Mouse (Mus musculus): ENCODE results near the gene Spin1. TPM values are rescaled to one million over a fixed set of nuclear protein-coding genes. Genes with fewer than 3 reads are reported as not detected.
A peak's percentile ranks its signal among the peaks of the same experiment; 100 is the strongest.

Gene Spin1
- polyA plus RNA-seq, 1 experiment from 2014 or later: 46.9 TPM

- WGBS: 86% methylated on average over 4 of the region's 4 CpGs
- Histone ChIP-seq H3K27me3 (replicated peaks) (no peaks in the 10 kb centered on the region), H3K9ac (no peak overlapping the region), H3K9me3 (no peaks in the 10 kb centered on the region), H3K4me3 (no peak overlapping the region), H3K36me3 (peaks cover 76% of the 10 kb centered on the region), H3K4me2 (no peak overlapping the region), H3K27ac (replicated peaks) (no peak overlapping the region), H3K4me1 (peaks cover 21% of the 10 kb centered on the region)
- ATAC-seq (ENCODE audit: extremely low read depth, insufficient number of reproducible peaks, low FRiP score, low TSS enrichment): no peak
Observed at GRCm38 (mm10) chr13:51152966-51153669, 52.4 kb downstream of the Spin1 start.

- peaks cover 21% of the 10 kb centered on the region for H3K4me1 ChIP-seq
- no peaks in the 10 kb centered on the region for H3K27me3 ChIP-seq (replicated peaks)
- H3K36me3 ChIP-seq: peaks cover 76% of the 10 kb centered on the region
- no peaks in the 10 kb centered on the region for H3K9me3 ChIP-seq
- no peak overlapping the region for H3K9ac ChIP-seq
- no peak overlapping the region for H3K4me3 ChIP-seq
- ATAC-seq (ENCODE audit: extremely low read depth, insufficient number of reproducible peaks, low FRiP score, low TSS enrichment): no peak
- no peak overlapping the region for H3K4me2 ChIP-seq
- WGBS: 88% methylated on average over 4 of the region's 4 CpGs
- no peak overlapping the region for H3K27ac ChIP-seq (replicated peaks)
Observed at GRCm38 (mm10) chr13:51153670-51154030, 53.0 kb downstream of the Spin1 start.

GRCm38 (mm10) chr13:51155178-51156013 lies 54.7 kb downstream of the Spin1 start:
- Histone ChIP-seq H3K36me3 (peaks cover 67% of the 10 kb centered on the region), H3K9ac (peak overlapping the region; percentile 40), H3K4me1 (peaks cover 21% of the 10 kb centered on the region), H3K27me3 (replicated peaks) (no peaks in the 10 kb centered on the region), H3K27ac (replicated peaks) (peak overlapping the region; percentile 85), H3K9me3 (no peaks in the 10 kb centered on the region), H3K4me3 (no peak overlapping the region), H3K4me2 (peak overlapping the region; percentile 48)
- no peak; the same call in 1 of the 2 replicates for ATAC-seq (ENCODE audit: extremely low read depth, insufficient number of reproducible peaks, low FRiP score, low TSS enrichment)
- 52% methylated on average over 15 of the region's 15 CpGs for WGBS

GRCm38 (mm10) chr13:51156014-51156386 lies 55.3 kb downstream of the Spin1 start:
- H3K4me3 ChIP-seq: no peak overlapping the region
- H3K9ac ChIP-seq: peak overlapping the region; percentile 40
- peaks cover 62% of the 10 kb centered on the region for H3K36me3 ChIP-seq
- peak overlapping the region; percentile 48 for H3K4me2 ChIP-seq
- peak overlapping the region; percentile 85 for H3K27ac ChIP-seq (replicated peaks)
- H3K4me1 ChIP-seq: peaks cover 21% of the 10 kb centered on the region
- H3K9me3 ChIP-seq: no peaks in the 10 kb centered on the region
- ATAC-seq (ENCODE audit: extremely low read depth, insufficient number of reproducible peaks, low FRiP score, low TSS enrichment): no peak
- WGBS: 79% methylated on average over 6 of the region's 6 CpGs
- H3K27me3 ChIP-seq (replicated peaks): no peaks in the 10 kb centered on the region

GRCm38 (mm10) chr13:51157291-51157690 lies 56.6 kb downstream of the Spin1 start:
- Histone ChIP-seq H3K27ac (replicated peaks) (no peak overlapping the region), H3K27me3 (replicated peaks) (no peaks in the 10 kb centered on the region), H3K4me3 (no peak overlapping the region), H3K36me3 (peaks cover 62% of the 10 kb centered on the region), H3K4me2 (no peak overlapping the region), H3K4me1 (peaks cover 21% of the 10 kb centered on the region), H3K9me3 (no peaks in the 10 kb centered on the region), H3K9ac (no peak overlapping the region)
- ATAC-seq (ENCODE audit: extremely low read depth, insufficient number of reproducible peaks, low FRiP score, low TSS enrichment): no peak
- WGBS: 53% methylated on average over 3 of the region's 3 CpGs

- Histone ChIP-seq H3K27me3 (replicated peaks) (no peaks in the 10 kb centered on the region), H3K27ac (replicated peaks) (no peak overlapping the region), H3K9me3 (peaks cover 4% of the 10 kb centered on the region; the same call in 1 of the 2 replicates), H3K4me1 (no peaks in the 10 kb centered on the region), H3K9ac (no peak overlapping the region), H3K36me3 (peaks cover 29% of the 10 kb centered on the region), H3K4me2 (no peak overlapping the region), H3K4me3 (no peak overlapping the region)
- WGBS: 81% methylated on average over 2 of the region's 2 CpGs
- ATAC-seq (ENCODE audit: extremely low read depth, insufficient number of reproducible peaks, low FRiP score, low TSS enrichment): no peak
Observed at GRCm38 (mm10) chr13:51161672-51162071, 61.0 kb downstream of the Spin1 start.

- no peak overlapping the region for H3K9ac ChIP-seq
- H3K4me2 ChIP-seq: no peak overlapping the region
- peaks cover 4% of the 10 kb centered on the region; the same call in 1 of the 2 replicates for H3K9me3 ChIP-seq
- no peak for ATAC-seq (ENCODE audit: extremely low read depth, insufficient number of reproducible peaks, low FRiP score, low TSS enrichment)
- no peaks in the 10 kb centered on the region for H3K4me1 ChIP-seq
- no peak overlapping the region for H3K27ac ChIP-seq (replicated peaks)
- H3K36me3 ChIP-seq: peaks cover 28% of the 10 kb centered on the region
- H3K27me3 ChIP-seq (replicated peaks): no peaks in the 10 kb centered on the region
- no peak overlapping the region for H3K4me3 ChIP-seq
- 87% methylated on average over 6 of the region's 6 CpGs for WGBS
Observed at GRCm38 (mm10) chr13:51162246-51162645, 61.6 kb downstream of the Spin1 start.

GRCm38 (mm10) chr13:51166711-51167110 lies 66.0 kb downstream of the Spin1 start:
- H3K9me3 ChIP-seq: peaks cover 4% of the 10 kb centered on the region; the same call in 1 of the 2 replicates
- H3K9ac ChIP-seq: no peak overlapping the region
- no peak for ATAC-seq (ENCODE audit: extremely low read depth, insufficient number of reproducible peaks, low FRiP score, low TSS enrichment)
- H3K36me3 ChIP-seq: peaks cover 9% of the 10 kb centered on the region; the same call in 1 of the 2 replicates
- peaks cover 5% of the 10 kb centered on the region for H3K27me3 ChIP-seq (replicated peaks)
- H3K4me2 ChIP-seq: no peak overlapping the region
- no peak overlapping the region for H3K4me3 ChIP-seq
- 46% methylated on average over 11 of the region's 11 CpGs for WGBS
- peaks cover 19% of the 10 kb centered on the region for H3K4me1 ChIP-seq
- no peak overlapping the region for H3K27ac ChIP-seq (replicated peaks)

GRCm38 (mm10) chr13:51170215-51170614 lies 69.5 kb downstream of the Spin1 start:
- H3K9ac ChIP-seq: peak overlapping the region; percentile 79
- WGBS: 16% methylated on average over 11 of the region's 11 CpGs
- peaks cover 31% of the 10 kb centered on the region for H3K4me1 ChIP-seq
- peak overlapping the region; percentile 100 for H3K4me2 ChIP-seq
- H3K36me3 ChIP-seq: no peaks in the 10 kb centered on the region
- H3K4me3 ChIP-seq: peak overlapping the region; percentile 63
- ATAC-seq (ENCODE audit: extremely low read depth, insufficient number of reproducible peaks, low FRiP score, low TSS enrichment): no peak
- H3K27ac ChIP-seq (replicated peaks): 0 out of 2 replicates have a peak overlapping the region, but pooled peaks have one; percentile 0
- H3K27me3 ChIP-seq (replicated peaks): peaks cover 22% of the 10 kb centered on the region
- no peaks in the 10 kb centered on the region; the same call in 1 of the 2 replicates for H3K9me3 ChIP-seq

GRCm38 (mm10) chr13:51170691-51171680 lies 70.3 kb downstream of the Spin1 start, which contains the start of gene Nxnl2:
Nxnl2 (plus strand) TSS chr13:51171022.
- under 1% methylated on average over 63 of the region's 64 CpGs for WGBS
- 0 out of 2 replicates have a peak within 1 kb of the TSS, but pooled peaks have one; percentile 0 for H3K27ac ChIP-seq (replicated peaks)
- peak within 1 kb of the TSS; percentile 100 for H3K4me2 ChIP-seq
- H3K9ac ChIP-seq: peak within 1 kb of the TSS; percentile 79
- H3K4me1 ChIP-seq: peaks cover 31% of the 10 kb centered on the region
- H3K4me3 ChIP-seq: peak within 1 kb of the TSS; percentile 63
- H3K27me3 ChIP-seq (replicated peaks): peaks cover 22% of the 10 kb centered on the region
- no peaks in the 10 kb centered on the region for H3K36me3 ChIP-seq
- no peaks in the 10 kb centered on the region; the same call in 1 of the 2 replicates for H3K9me3 ChIP-seq
- ATAC-seq (ENCODE audit: extremely low read depth, insufficient number of reproducible peaks, low FRiP score, low TSS enrichment): peak; percentile 27; the same call in 1 of the 2 replicates

Data from heart, embryonic 13.5 days (tissue).